Mouse (Mus musculus) CH12.LX (cell line): ENCODE results near the gene Zfhx3.

Experiments used
- BHLHE40 ChIP-seq: IDR thresholded peaks from 2 replicates; pipeline ENCODE4 v1.6.1; 2011; ENCODE audit warnings: mild to moderate bottlenecking, low read depth, low read length, improper control_type of control experiment
- EP300 ChIP-seq: IDR thresholded peaks from 2 replicates; pipeline ENCODE4 v1.6.1; 2011; ENCODE audit warnings: low read length, improper control_type of control experiment
- JUN ChIP-seq: IDR thresholded peaks from 2 replicates; pipeline ENCODE4 v1.6.1; 2011; ENCODE audit warnings: low read depth, mild to moderate bottlenecking, low read length, improper control_type of control experiment, moderate library complexity; ENCODE audit not compliant: insufficient read depth
- NELFE ChIP-seq: IDR thresholded peaks from 2 replicates; pipeline ENCODE4 v1.6.1; 2011; ENCODE audit warnings: low read depth, low read length, improper control_type of control experiment
- RAD21 ChIP-seq: IDR thresholded peaks from 2 replicates; pipeline ENCODE4 v1.6.1; 2011; ENCODE audit warnings: low read depth, mild to moderate bottlenecking, low read length, improper control_type of control experiment, moderate library complexity

- TF ChIP-seq BHLHE40: peak; percentile 50
- no peak for TF ChIP-seq NELFE
- no peak for TF ChIP-seq RAD21
- no peak for TF ChIP-seq EP300
- no peak for TF ChIP-seq JUN
Measured at GRCm38 (mm10) chr8:107918984-107919383, 23.5 kb upstream of the Zfhx3 start.
